Mouse (Mus musculus) MEL (cell line): ENCODE measurements at regions not wholly inside any gene's neighbourhood (a gene's known extent, or its start where the extent isn't known, plus 50 kb on each side); places are given as distances from the start of the nearest gene placed in this dataset.

Source experiments
- CTCF ChIP-seq, 3 experiments: IDR thresholded peaks in 2 of 3; conservative IDR thresholded peaks in 1 of 3; 2 replicates each; pipeline ENCODE4 v1.5.1; 2011 to 2012; ENCODE audit warnings: low read length in 3 of 3, low read depth in 2 of 3, mild to moderate bottlenecking in 2 of 3, improper control_type of control experiment in 1 of 3, inconsistent platforms in 1 of 3, mixed read lengths in 1 of 3, moderate library complexity in 1 of 3; ENCODE audit not compliant: control insufficient read depth in 1 of 3, insufficient read depth in 1 of 3, poor library complexity in 1 of 3, severe bottlenecking in 1 of 3
- E2F4 ChIP-seq: IDR thresholded peaks from 2 replicates; pipeline ENCODE4 v1.6.1; 2011; ENCODE audit warnings: low read depth, low read length, improper control_type of control experiment, borderline replicate concordance
- ELF1 ChIP-seq: IDR thresholded peaks from 2 replicates; pipeline ENCODE4 v1.6.1; 2014; ENCODE audit warnings: low read depth, mild to moderate bottlenecking, inconsistent platforms, low read length, improper control_type of control experiment, moderate library complexity
- EP300 ChIP-seq, 2 experiments: IDR thresholded peaks; 2 replicates each; pipeline ENCODE4 v1.6.1; 2011; ENCODE audit warnings: improper control_type of control experiment in 2 of 2, low read length in 2 of 2, low read depth in 1 of 2, mild to moderate bottlenecking in 1 of 2
- HCFC1 ChIP-seq: IDR thresholded peaks from 2 replicates; pipeline ENCODE4 v1.6.1; 2012; ENCODE audit warnings: low read depth, mild to moderate bottlenecking, inconsistent platforms, low read length, improper control_type of control experiment, moderate library complexity
- MYC ChIP-seq: IDR thresholded peaks from 2 replicates; pipeline ENCODE4 v1.6.1; 2011; ENCODE audit warnings: low read depth, mild to moderate bottlenecking, low read length, improper control_type of control experiment, moderate library complexity
- ZC3H11A ChIP-seq: IDR thresholded peaks from 2 replicates; pipeline ENCODE4 v1.6.1; 2012; ENCODE audit warnings: low read depth, mild to moderate bottlenecking, inconsistent platforms, low read length, improper control_type of control experiment

GRCm38 (mm10) chr14:80521631-80522030 is 537.8 kb downstream of the Olfm4 start:
- TF ChIP-seq CTCF (IDR thresholded peaks at IDR 0.05 in 2 of 3, conservative IDR thresholded peaks at IDR 0.05 in 1 of 3; ENCODE audit: control insufficient read depth in 1 of 3, insufficient read depth in 1 of 3, low read depth in 2 of 3, low read length in 3 of 3, poor library complexity in 1 of 3, severe bottlenecking in 1 of 3) (no peak), EP300 (IDR thresholded peaks at IDR 0.05; ENCODE audit: low read depth in 1 of 2, low read length in 2 of 2) (no peak), ZC3H11A (no peak), E2F4 (no peak), HCFC1 (no peak), MYC (no peak), ELF1 (no peak)
